Mouse (Mus musculus): ENCODE measurements at regions not wholly inside any gene's neighbourhood (a gene's known extent, or its start where the extent isn't known, plus 50 kb on each side); places are given as distances from the start of the nearest gene placed in this dataset.

DNA sequence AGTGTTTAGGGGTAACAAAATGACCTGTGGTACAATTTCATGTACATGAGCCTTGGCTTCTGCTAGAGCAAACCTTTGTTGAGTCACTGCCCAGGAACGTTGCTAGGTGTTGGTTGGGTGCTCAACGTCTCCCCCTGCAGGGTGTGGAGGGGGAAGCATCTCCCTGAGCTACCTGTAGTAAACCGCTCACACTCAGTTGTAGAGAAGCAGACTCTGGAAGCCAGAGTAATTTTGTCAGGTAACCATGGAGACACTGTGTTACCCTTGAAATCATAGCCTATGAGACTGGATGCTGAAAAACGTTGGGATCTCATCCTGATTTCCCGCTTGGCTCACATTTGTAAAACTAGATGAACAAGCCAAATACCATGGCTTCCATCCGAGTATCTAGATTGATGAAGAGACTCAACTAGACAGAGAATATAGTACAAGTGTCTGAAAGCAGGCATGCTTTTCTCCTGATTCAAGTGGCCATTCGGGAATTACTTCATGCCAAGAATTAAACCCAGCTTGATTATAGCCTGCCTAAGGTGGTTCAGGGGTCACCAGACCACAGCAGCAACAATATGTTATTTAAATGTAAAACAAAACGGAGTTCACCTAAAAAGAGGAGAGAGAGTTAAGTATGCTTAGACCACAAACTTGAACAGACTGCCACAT lies 63.7 kb upstream of the Ctla4 start:
- intact Hi-C loops (cut with DNase I): loop anchor here (10.0 kb wide), 1 partner anchor 108 kb away; the partner anchor contains the start of gene Cd28
- DNase-seq: peak in 1 of 2 experiments; percentile 54

GRCm38 (mm10) chr1:60824218-60825125 lies 62.3 kb upstream of the Ctla4 start:
- no peak for DNase-seq
- intact Hi-C loops (cut with DNase I): loop anchor here (10.0 kb wide), 1 partner anchor 110 kb away; the partner anchor contains the start of gene Cd28

GRCm38 (mm10) chr1:60825256-60826186 lies 61.3 kb upstream of the Ctla4 start:
- intact Hi-C loops (cut with DNase I): loop anchor here (10.0 kb wide), 1 partner anchor 111 kb away; the partner anchor contains the start of gene Cd28
- no peak for DNase-seq

GRCm38 (mm10) chr1:60826981-60827380 lies 59.8 kb upstream of the Ctla4 start:
- DNase-seq: no peak
- intact Hi-C loops (cut with DNase I): loop anchor here (10.0 kb wide), 1 partner anchor 112 kb away; the partner anchor contains the start of gene Cd28

- no peak for DNase-seq
- intact Hi-C loops (cut with DNase I): loop anchor here (10.0 kb wide), 1 partner anchor 113 kb away; the partner anchor contains the start of gene Cd28
Measured at GRCm38 (mm10) chr1:60828152-60828551, 58.6 kb upstream of the Ctla4 start.

DNA sequence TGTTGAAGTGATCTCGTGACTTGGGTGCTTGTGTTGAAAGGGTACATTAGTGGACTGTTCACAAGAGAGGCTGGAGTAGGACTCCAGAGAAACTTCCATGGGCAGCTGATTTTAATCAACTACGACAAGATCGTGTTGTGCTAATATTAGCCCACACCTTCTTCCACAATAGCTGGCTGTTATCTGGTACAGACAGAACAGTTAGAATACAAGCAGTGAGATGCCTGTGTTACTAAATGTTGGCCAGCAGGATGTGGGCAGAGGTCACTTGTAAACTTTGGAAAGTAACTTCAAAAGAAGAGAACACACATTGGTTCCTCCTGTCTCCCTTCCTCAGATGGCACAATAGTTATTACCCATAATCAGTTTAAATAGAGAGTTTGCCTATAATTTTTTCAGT lies 57.0 kb upstream of the Ctla4 start:
- intact Hi-C loops (cut with DNase I): loop anchor here (10.0 kb wide), 1 partner anchor 115 kb away; the partner anchor contains the start of gene Cd28
- DNase-seq: no peak

DNA sequence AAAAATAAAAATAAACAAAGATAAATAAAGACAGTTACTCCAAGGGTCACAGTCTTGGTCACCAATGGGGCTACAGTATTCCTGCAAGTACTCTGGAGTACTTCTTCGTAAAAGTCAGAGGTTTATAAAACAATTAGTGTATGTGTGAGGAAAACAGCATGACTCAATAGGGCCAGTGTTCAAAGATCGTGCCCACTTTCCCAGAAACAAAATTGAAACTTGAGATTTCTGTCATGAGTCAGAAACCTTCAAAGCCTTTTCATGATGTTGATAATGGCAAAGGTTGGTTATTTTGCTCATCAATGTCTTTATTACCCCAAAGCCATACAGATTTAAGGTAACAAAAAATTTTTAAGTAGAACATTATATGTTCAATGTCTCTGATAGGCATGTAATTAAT lies 53.1 kb upstream of the Ctla4 start:
- intact Hi-C loops (cut with DNase I): no loop called here
- DNase-seq: no peak
